Mouse (Mus musculus) monocyte, adult 5-6 weeks (primary cell): Measurements from ENCODE around the gene Kctd2. TPM values are rescaled to one million over a fixed set of nuclear protein-coding genes. Genes with fewer than 3 reads are reported as not detected.
"Not testable (repeated sequence)": the region's sequence is repeated elsewhere in the genome, so short reads cannot be mapped to it uniquely, and the experiment has no call there.

ENCODE experiments used
- ATAC-seq: fragments of 153-309, 156-312 bp; replicated peaks from 2 replicates; pipeline ENCODE4 v1.8.0; 2017; ENCODE audit warnings: mild to moderate bottlenecking; ENCODE audit not compliant: low TSS enrichment, insufficient number of reproducible peaks, severe bottlenecking, poor library complexity, low FRiP score
- total RNA-seq: library from RNA; stranded (forward); fragments of 200-1000, 200-491, 200-594 nt; gene quantifications from 3 replicates; pipeline ENCODE4 v1.2.3, GENCODE M21; 2017

The Kctd2 gene
- total RNA-seq, 1 experiment from 2014 or later = 24.3 TPM

DNA sequence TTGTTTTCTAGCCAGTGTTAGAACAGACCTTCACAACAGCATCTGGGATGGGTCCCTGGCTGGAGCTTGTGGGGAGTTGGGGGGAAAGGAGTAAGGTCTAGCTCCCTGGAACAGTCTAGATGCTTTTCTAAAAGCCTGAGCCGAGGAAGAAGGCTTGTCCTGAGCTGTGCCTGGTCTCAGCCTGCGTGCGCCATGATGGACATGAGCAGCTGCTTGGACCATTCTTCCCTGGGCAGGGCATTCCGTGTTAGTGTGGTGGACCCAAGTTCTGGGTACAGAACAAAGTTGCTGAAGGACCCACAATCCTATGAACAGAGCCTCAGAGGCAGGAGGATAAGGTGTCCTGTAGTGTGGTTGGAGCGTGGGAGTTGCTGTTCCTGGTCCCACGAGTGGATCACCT lies 10.6 kb downstream of the Kctd2 start:
- ATAC-seq = no peak

DNA sequence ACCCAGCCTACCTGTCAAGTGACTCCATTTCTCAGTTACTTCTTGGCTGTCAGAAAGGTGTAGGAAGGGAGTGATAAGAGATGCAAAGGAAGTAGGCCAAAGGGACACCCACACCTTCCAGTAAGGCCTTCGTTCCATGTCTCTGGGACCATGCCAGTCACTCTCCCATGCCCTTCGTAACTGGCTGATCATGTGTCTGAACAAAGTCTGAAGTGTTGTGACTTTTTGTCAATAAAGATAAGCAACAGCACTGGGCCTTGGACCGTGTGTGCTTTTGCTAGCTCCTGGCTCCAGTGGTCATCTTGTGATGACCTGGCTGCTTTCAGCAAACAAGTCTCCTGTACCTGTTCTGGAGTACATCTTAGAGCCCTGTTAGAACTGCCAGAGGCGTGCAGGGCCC lies 12.9 kb downstream of the Kctd2 start:
- no peak for ATAC-seq

DNA sequence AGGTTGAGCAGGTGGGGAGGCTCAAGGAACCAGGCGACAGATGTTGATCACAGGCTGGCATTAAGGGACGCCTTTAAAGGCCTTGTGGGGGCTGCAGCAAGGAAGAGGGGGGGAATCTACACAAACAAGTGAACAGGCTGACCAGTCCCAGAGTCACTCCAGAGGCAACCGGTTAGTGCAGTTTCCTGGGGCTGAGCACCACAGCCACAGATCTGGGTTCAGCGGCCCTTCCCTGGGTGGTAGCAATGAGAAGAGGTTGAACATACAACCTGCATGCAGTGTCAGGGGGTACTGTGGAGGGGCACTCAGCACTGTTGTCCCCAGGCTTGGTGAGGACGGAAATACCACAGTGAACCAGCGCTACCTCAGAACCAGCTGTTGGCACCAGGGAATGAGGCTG lies 13.4 kb downstream of the Kctd2 start:
- ATAC-seq = no peak

DNA sequence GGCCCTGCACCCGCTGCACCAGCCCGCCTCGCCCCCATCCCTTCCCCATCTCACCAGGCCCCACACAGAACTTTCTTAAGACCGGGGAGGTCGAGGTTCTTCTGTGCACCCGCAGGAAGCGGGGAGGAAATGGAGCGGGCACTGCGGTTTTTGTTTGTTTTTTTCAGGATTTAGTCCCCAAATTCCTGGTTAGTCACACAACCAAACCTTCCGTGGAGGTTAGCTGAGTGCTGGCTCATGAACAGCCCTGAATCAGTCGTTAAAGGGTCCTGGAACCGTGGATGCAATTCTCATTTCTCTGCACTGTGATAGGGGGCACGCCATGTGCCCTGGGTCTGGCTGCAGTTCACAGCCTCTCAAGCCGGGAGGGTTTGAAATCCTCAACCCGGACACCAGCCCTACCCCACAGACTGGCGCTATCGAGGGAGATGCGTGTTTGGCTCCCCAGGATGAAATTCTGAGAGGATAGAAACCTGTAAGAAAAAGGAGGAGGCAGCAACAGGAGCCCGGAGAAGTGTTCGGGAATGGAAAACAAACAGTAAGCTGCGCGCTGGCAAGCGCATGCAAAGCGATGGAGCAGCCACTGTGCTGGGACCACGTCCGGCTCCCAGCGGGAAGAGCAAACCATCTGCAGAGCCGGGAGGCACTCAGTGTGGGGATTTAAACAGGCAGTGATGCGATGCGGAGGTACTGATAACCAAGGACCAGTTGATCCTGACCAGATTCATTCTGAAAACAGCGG lies 15.8 kb downstream of the Kctd2 start:
- no peak for ATAC-seq

DNA sequence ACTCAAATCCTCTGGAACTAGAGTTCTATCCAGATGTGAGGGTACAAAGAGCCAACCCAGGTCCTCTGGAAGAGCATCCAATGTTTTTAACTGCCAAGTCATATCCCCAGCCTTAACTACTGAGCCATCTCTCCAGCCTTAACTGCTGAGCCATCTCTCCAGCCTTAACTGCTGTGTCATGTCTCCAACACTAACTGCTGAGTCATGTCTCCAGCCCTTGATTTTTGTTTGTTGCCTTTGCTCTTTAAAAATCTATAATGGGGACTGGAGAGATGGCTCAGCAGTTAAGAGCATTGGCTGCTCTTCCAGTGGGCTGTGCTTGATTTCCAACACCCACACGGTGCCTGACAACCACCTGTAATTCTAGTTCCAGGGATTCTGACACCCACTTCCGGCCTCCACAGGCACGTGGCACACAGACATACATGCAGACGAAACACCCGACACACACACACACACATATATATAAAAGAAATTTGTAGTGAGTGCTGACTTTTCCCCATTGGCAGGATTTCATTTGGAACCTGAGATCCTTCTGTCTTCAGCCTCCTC lies 17.7 kb downstream of the Kctd2 start:
- ATAC-seq = no peak

DNA sequence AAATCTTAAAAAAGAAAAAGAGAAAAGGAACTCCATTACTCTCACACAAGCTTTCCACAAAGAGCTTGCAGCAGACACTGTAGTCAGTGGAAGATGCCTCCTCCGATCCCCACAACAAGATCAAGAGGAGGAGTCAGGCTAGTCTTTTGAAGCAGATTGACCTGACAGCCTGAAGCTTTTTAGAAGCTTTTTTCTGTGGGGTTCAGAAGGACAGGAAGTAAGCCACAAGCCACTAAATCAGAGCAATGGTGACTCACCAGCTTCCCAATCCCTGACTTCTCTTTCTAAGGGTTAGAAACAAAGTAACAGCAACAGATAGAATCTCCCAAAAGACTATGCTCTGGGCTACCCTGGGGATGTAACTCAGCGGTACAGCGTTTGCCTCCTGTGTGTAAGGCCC lies 19.4 kb downstream of the Kctd2 start:
- no peak for ATAC-seq

DNA sequence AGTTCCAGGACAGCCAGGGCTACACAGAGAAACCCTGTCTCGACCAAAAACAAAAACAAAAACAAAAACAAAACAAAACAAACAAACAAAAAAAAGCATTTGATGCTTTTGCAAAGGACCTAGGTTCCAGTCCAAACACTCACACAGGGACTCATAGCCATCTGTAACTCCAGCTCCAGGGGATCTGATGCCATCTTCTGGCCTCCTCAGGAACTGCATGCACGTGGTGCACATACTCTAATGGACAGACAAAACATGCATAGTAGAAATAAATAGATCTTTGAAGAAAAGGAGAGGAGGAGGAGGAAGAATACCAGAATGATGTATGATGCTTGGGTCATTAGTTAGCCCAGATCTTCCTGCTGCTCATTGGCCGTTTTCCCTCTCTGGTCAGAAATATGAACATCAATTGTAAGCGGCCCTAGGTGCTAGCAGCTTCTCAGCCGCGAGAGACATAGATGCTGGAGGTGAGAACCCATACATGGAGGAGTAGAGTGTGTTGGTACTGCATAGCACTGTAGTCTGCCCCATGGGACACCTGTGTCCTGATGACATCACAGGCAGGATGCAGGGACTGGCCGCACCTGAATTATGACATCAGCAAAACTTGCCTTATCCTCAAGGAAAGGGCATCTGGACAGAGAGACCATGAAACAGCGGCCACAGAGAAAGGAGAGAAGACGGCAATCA lies 20.1 kb downstream of the Kctd2 start, which contains the start of gene Trim80:
Gene Trim80, plus strand, starts transcription at position 640 of the 690 bp plus-strand sequence.
- ATAC-seq = no peak

DNA sequence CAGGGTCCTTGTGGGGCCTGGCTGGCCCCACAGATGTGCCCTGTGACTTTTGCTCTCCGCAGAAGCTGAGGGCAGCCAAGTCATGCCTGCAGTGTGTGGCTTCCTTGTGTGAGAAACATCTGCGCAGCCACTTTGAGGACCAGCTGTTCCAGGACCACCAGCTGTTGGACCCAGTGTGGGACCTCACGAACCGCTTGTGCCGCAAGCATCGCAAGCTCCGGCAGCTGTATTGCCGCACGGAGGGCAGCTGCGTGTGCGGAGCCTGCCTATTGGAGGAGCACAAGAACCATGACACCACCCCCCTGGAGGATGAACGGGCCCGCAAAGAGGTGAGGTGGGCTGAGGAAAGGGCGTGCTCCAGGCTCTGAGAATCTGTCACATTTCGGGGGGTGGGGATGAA lies 21.5 kb downstream of the Kctd2 start:
- ATAC-seq = no peak

DNA sequence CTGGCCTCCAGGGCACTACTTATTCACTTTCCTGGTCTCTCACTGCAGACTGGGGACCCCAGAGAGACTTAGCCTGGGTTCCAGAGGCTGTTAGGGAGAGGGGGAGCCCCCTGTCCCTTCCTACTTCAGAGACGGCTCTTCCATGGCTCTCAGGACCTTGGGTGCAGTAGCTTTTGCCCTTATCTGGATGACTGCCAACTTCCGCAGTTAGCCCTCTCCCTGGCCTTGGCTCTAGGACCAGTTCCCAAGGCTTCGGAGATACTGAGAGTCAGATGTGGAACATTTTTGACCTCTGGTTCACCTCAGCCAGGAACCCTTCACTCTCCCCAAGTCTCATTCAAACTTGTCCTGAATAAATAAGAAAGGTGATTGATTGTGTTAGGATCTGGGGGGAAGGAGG lies 27.0 kb downstream of the Kctd2 start:
- no peak for ATAC-seq

DNA sequence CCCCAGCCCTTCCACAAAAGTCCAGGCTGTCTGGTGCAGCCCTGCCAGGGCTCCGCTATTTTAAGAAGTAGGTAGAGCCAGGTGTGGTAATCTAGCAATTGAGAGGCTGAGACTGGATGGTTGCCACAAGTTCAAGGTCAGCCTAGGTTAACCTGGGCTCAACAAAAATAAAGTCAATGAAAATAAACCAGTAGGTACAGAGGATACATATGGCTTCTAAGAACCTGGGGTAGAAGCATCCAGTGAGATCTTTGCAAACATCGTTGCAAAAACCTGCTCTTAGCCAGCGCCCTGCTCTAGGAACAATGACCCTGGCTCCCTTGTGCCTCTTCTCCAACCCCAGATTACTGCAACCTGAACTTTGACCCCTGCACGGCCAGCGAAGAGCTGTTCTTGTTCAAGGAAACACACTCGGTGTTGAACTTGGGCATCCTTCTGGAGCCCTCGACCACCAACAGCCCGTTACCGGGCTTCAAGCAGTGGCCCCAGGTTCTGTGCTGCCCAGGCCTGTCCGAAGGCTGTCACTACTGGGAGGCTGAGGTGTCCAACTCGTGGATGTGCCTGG lies 27.5 kb downstream of the Kctd2 start:
- ATAC-seq = no peak

DNA sequence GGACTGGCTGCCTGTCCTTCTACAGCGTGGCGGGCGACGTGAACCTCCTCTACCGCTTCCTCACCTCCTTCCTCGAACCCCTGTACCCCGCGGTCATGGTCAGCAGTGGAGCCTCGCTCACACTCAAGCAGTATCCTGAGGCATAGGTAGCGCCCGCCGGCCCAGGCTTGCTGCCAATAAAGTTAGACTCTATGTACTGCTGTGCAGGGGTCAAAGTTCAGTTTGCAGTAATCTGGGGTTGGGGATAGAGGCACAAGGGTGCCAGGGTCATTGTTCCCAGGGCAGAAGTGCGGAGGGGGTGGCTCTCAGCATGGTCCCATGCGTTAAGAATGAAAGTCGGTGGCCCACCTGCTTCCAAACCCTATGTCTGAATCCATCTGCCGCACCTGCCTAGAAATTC lies 28.1 kb downstream of the Kctd2 start:
- no peak for ATAC-seq

DNA sequence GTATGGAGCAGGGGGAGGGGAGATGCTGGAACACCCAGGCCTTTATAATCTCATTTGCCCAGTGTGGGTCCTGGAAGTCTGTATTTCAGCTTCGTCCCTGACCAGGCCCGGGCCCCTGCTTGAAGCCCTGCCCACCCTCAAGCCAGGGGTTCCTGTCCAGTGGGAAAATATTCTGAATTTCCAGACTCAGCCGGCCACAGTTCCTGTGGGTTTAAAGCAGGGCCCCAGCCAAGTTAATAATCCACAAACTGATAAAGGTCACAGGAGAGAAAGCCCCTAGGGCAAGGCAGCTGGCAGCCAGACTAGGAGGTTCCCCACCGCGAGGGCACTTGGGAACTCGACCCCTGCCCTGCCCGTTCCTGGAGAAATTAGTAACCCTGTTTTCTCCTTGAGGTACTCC lies 29.1 kb downstream of the Kctd2 start:
- ATAC-seq = no peak

DNA sequence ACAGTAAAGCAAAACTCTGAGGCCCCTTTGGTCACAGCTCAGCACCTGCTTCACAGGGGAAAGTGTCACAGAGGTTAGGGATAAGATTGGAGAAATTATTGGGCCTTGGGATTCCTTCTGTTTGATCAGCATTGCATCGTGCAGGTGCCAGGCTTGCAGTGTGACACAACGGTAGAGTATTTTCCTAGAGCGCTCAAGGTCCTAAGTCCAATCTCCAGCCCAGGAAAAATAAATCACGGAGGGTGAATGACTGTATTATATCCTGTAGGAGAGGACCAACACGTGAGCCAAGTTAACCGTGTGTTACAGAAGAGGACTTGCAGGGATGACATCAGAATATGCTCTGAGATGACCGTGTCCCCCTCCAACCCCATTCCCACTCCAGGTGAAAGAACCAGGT lies 30.2 kb downstream of the Kctd2 start:
- no peak for ATAC-seq

DNA sequence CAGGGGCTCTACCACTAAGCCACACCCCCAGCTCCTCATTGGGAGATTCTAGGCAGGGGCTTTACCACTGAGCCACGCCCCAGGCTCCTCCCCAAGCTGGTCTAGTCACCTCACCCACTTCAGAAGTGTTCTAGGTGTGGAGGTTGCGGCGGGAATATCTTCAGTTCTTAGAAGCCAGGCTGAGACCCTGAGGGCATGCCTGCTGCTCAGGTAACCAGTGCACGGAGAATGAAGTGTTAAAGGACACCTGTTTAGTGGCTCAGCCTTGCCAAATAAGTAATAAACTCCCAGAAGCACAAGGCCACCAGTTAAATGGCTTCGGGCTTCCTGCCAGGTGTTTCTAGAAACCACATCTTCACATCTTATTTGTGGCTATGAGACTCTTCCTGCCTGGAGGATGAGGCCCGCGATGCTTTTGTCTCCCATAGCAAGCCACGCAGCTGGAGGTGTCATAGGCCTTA lies 31.9 kb downstream of the Kctd2 start:
- no peak for ATAC-seq

DNA sequence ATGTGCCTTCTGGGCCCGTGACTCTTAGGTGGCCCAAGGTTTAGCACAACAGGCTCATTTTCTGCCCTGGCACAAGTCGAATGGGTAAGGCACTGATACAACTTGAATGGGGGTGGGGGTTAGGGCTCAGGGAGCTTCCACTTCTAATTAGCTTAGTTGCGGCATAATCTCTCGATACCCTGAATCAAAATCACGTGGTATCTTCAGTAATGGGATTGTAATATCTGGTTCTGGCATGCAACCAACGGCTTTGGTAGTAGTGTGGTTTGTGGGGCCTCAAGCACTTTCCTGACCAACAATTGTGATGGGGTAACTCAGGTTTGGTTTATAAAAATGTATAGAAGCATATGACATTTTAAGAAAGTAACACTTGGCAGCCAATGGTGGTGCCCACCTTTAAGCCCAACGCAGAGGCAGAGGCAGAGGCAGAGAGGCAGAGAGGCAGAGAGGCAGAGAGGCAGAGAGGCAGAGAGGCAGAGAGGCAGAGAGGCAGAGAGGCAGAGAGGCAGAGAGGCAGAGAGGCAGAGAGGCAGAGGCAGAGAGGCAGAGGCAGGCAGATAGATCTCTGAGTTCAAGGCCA lies 32.4 kb downstream of the Kctd2 start:
- no peak for ATAC-seq

DNA sequence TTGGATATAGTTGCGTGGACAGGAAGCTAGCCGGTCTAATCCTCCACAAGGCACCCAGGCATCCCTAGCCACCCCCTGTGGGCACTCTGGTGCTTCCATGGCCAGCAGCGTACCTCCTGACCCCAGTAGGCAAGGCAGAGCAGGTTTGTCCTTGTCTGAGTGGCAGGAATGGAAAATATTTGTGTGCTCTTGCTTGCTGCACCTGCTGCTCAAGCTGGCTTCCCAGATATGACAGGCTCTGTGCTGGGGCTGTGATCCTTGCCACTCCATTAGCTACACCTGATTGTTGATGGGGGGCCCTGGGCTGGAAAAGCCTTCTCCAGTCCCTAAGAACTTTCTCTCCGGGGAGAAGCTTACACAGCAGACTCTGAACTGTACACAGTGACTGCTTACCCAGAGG lies 33.4 kb downstream of the Kctd2 start:
- ATAC-seq = no peak

DNA sequence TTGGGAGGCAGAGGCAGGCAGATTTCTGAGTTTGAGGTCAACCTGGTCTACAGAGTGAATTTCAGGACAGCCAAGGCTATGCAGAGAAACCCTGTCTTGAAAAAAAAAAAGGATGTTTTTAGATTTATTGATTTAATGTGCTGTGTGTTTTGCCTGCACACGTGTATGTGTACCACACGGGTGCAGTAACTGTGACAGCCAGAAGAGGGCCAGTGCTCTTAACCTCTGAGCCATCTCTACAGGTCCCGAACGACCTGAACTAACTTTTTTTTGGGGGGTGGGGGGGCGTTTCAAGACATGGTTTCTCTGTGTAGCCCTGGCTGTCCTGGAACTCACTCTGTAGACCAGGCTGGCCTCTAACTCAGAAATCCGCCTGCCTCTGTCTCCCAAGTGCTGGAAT lies 34.9 kb downstream of the Kctd2 start:
- not testable (repeated sequence) for ATAC-seq

DNA sequence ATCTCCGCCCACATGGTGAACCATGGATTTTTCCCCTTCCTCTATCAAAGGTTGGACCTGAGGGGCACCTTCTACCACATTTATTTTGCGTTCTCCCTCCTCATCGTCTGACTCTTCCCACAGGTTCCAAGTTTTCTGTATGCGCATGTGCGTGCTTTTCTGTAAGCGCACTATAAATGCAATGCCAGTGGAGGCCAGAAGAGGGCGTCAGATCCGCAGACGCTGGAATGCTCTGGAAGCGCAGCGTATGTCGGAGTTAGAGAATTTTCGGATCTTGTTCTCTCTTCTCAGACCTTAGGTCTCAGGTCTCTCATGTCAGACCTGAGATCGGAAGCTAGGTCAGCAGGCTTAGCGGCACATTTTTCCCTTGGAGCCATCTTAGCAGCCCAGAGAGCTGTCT lies 35.7 kb downstream of the Kctd2 start:
- ATAC-seq = no peak

DNA sequence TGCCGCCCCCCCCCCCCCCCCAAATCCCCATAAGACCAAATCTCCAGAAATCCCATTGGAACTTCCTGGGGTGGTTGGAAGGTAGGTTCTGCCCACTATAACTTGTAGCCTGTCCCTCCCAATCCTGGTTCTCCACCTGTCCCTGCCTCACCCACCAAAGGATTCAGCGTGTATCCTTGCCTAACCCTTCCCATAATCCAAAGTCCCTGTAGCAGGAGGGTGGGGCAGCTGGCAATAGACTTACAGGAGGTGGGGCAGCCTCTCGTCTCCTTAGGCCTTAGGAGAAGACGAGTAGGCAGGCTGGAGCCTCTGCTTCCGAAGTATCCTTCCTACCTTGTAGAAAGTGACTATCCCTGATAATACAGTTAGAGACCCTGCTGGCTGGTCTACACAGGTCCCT lies 36.3 kb downstream of the Kctd2 start:
- ATAC-seq = no peak
